Mouse (Mus musculus): ENCODE data around the gene Psme2b.
"Not testable (repeated sequence)": the region's sequence is repeated elsewhere in the genome, so short reads cannot be mapped to it uniquely, and the experiment has no call there.

DNA sequence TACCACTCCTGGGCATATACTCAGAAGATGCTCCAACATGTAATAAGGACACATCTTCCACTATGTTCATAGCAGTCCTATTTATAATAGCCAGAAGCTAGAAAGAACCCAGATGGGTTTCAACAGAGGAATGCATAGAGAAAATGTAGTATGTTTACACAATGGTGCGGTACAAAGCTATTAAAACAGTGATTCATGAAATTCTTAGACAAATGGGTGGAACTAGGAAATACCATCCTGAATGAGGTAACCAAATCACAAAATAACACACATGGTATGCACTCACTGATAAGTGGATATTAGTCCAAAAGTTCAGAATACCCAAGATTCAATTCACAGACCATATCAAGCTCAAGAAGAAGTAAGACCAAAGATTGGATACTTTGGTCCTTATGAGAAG, 28.7 kb upstream of the Psme2b start:
- not testable (repeated sequence) for TF ChIP-seq CTCF, EP300 (IDR thresholded peaks at IDR 0.05; ENCODE audit: low read depth)
